Mouse (Mus musculus) B cell, adult 67 days (primary cell): ENCODE data around the gene Gm10424. TPM values are rescaled to one million over a fixed set of nuclear protein-coding genes. Genes with fewer than 3 reads are reported as not detected.

Source experiments
- total RNA-seq, 2 experiments: library from RNA; stranded (reverse); gene quantifications; 4 replicates each; pipeline ENCODE4 v1.2.4; 2023

Gene Gm10424
- total RNA-seq, result not detected

GRCm38 (mm10) chr5:95272668-95273067 lies at the start of gene Gm10424:
Gm10424 (minus strand) TSS chr5:95272768.

GRCm38 (mm10) chr5:95305611-95306010 lies 33.0 kb upstream of the Gm10424 start, which contains the start of gene Gm3259:
Gm3259 (plus strand) TSS chr5:95305911.

Other genes with a start within 250 kb of the Gm10424 start
- gene Gm7942, start 165.8 kb downstream of the Gm10424 start, total RNA-seq, result not detected
- gene Gm16513, start 90.1 kb downstream of the Gm10424 start, total RNA-seq, result not detected
- gene Gm3259, start 33.1 kb upstream of the Gm10424 start, total RNA-seq, result not detected
- gene D5Ertd577e, start 184.0 kb upstream of the Gm10424 start, total RNA-seq, result not detected
- gene Gm3286, start 238.0 kb upstream of the Gm10424 start, total RNA-seq, result not detected